Mouse (Mus musculus) C2C12 (cell line): ENCODE measurements around the gene Dab2ip.

Experiments used
- CEBPB ChIP-seq: IDR thresholded peaks from one replicate; pipeline ENCODE4 v1.6.1; 2011; ENCODE audit warnings: low read depth, mild to moderate bottlenecking, control low read depth, moderate library complexity
- CTCF ChIP-seq: IDR thresholded peaks from one replicate; pipeline ENCODE4 v1.5.1; 2011; ENCODE audit not compliant: control insufficient read depth, insufficient read depth, insufficient read length
- MAX ChIP-seq: IDR thresholded peaks from one replicate; pipeline ENCODE4 v1.6.1; 2011; ENCODE audit warnings: mild to moderate bottlenecking, control low read depth
- MYOD1 ChIP-seq: IDR thresholded peaks from one replicate; pipeline ENCODE4 v1.6.1; 2011; ENCODE audit warnings: low read depth; ENCODE audit not compliant: control insufficient read depth, insufficient read length
- MYOG ChIP-seq: IDR thresholded peaks from one replicate; pipeline ENCODE4 v1.6.1; 2011; ENCODE audit not compliant: control insufficient read depth, insufficient read length; ENCODE audit errors: extremely low read depth

- TF ChIP-seq MAX, result no peak
- no peak for TF ChIP-seq CTCF
- no peak for TF ChIP-seq MYOD1
- no peak for TF ChIP-seq MYOG
- TF ChIP-seq CEBPB, result no peak
Observed at GRCm38 (mm10) chr2:35570743-35571142, 12.7 kb downstream of the Dab2ip start.
